ENCODE assay signal across 8 mouse cellular contexts in the genomic region with DNA sequence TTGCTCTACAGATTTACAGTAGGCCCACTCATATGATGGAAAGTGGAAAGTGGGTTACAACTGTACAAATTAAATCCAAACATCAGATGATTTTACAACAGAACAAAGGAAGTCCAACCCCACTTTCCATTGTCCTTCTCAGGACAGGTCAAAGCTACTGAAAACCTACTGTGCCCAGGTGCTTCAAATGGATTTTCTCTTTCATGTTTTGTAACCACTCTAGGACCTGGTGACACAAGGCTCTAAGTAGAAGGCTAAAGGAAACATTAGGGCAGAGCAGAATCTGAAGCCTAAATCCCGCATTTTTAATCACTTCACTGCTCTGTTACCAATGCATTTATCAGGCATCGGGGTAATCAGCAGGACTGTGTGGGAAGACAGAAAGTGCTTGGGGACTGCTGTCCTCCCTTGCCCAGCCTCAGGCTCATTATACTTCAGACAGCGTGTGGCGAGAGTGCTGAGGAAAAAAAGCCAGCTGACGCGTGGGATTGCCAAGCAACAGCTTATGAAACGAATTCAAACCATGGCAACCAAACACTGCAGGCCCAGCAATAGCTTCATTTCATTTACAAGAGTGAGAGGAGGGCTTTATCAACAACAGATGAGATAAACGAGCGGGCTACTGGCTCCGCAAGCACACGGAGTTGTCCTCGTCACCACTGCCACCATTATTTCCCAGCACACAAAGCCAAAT. TPM values are rescaled to one million over a fixed set of nuclear protein-coding genes. Genes with fewer than 3 reads are reported as not detected.
DNase-seq lines count a peak whose midpoint lies in the region; ATAC-seq and TF ChIP-seq lines count a peak whose summit lies in the region.

No protein-coding gene starts in this region.

- no peak for TF ChIP-seq CTCF in lung, adult 2 months (IDR thresholded peaks at IDR 0.05; ENCODE audit: insufficient read depth, low read length)

- no peaks in the 10 kb centered on the region for H3K36me3 ChIP-seq in hindbrain, embryonic 14.5 days (replicated peaks; ENCODE audit: control insufficient read depth, insufficient read depth)
- no peaks in the 10 kb centered on the region for H3K36me3 ChIP-seq in liver, embryonic 12.5 days

- H3K9ac ChIP-seq in hindbrain, embryonic 14.5 days, result no peak overlapping the region
- H3K9ac ChIP-seq in liver, embryonic 12.5 days, result no peak overlapping the region

- peak overlapping the region; percentile 75 for H3K27ac ChIP-seq in hindbrain, embryonic 14.5 days
- H3K27ac ChIP-seq in liver, embryonic 12.5 days, result no peak overlapping the region

- H3K4me1 ChIP-seq in hindbrain, embryonic 14.5 days (replicated peaks; ENCODE audit: control insufficient read depth, insufficient read depth, low read length), result peaks cover 6% of the 10 kb centered on the region; the same call in 1 of the 2 replicates
- H3K4me1 ChIP-seq in lung, adult 2 months (ENCODE audit: control insufficient read depth, insufficient read depth, low read length), result no peaks in the 10 kb centered on the region
- H3K4me1 ChIP-seq in liver, embryonic 12.5 days, result no peaks in the 10 kb centered on the region

- peak overlapping the region; percentile 28 for H3K4me2 ChIP-seq in hindbrain, embryonic 14.5 days (replicated peaks)
- no peak overlapping the region for H3K4me2 ChIP-seq in liver, embryonic 12.5 days

- ATAC-seq in cerebellum, adult (ENCODE audit: insufficient number of reproducible peaks, low FRiP score, low TSS enrichment), result no peak
- ATAC-seq in hindbrain, embryonic 14.5 days (ENCODE audit: low FRiP score), result peak; percentile 91
- no peak for ATAC-seq in liver, embryonic 12.5 days

- 24% methylated on average over 12 of the region's 12 CpGs for WGBS in hindbrain, embryonic 14.5 days
- WGBS in lung, adult 2 months, result 60% methylated on average over 12 of the region's 12 CpGs
- WGBS in liver, embryonic 12.5 days (ENCODE audit: insufficient replicate concordance), result 66% methylated on average over 12 of the region's 12 CpGs

- H3K9me3 ChIP-seq in hindbrain, embryonic 14.5 days (ENCODE audit: control insufficient read depth, low read length), result no peaks in the 10 kb centered on the region
- H3K9me3 ChIP-seq in liver, embryonic 12.5 days (replicated peaks), result no peaks in the 10 kb centered on the region

- DNase-seq in cerebellum, postnatal 36 days, result peak; percentile 6 to 7
- peak; percentile 9 for DNase-seq in gastrocnemius, postnatal 10 days
- peak; percentile 62 for DNase-seq in hindbrain, embryonic 14.5 days (ENCODE audit: low spot score)
- peak; percentile 15 for DNase-seq in lung, adult 2 months
- peak; percentile 78 for DNase-seq in right cerebral cortex, adult 18-20 months
- DNase-seq in kidney, postnatal 25 days, result no peak

- H3K4me3 ChIP-seq in hindbrain, embryonic 14.5 days (replicated peaks; ENCODE audit: low read length), result no peak overlapping the region
- H3K4me3 ChIP-seq in lung, adult 2 months (replicated peaks; ENCODE audit: extremely low read depth, low read depth, low read length), result no peak overlapping the region
- no peak overlapping the region for H3K4me3 ChIP-seq in liver, embryonic 12.5 days

- TF ChIP-seq POLR2A in lung, adult 2 months (IDR thresholded peaks at IDR 0.05; ENCODE audit: borderline replicate concordance, extremely low read depth, low read depth, low read length), result no peak

- no peaks in the 10 kb centered on the region for H3K27me3 ChIP-seq in hindbrain, embryonic 14.5 days (ENCODE audit: control insufficient read depth, insufficient read depth, low read length)
- no peaks in the 10 kb centered on the region for H3K27me3 ChIP-seq in liver, embryonic 12.5 days (replicated peaks)

RNA-seq across cellular contexts. Expression of a gene that starts 40.7 kb away (rescaled TPM):
- total RNA-seq in gastrocnemius, postnatal 10 days (2021), result under 1 TPM; 0.75 to 0.87 TPM
- polyA plus RNA-seq in hindbrain, embryonic 14.5 days (2014; fragmentation: Nextera tagmentation; extraction: Ambion mirVana), result 0.95 and 1.0 TPM in 2 replicates
- 1.2 and 1.4 TPM in 2 replicates for polyA plus RNA-seq in lung, adult 2 months (2012; rRNA removed)
- polyA plus RNA-seq in liver, embryonic 12.5 days (2016; fragmentation: Nextera tagmentation; extraction: Ambion mirVana), result 0.30 TPM in 2 replicates

Comparison
In these comparisons a context has a peak if more than half of its experiments do, and no peak if none do; other contexts are left out.
1. DNase-seq: peak in cerebellum, postnatal 36 days (2 of 2), gastrocnemius, postnatal 10 days (single experiment), hindbrain, embryonic 14.5 days (single experiment), lung, adult 2 months (single experiment) and right cerebral cortex, adult 18-20 months (single experiment); none in kidney, postnatal 25 days (0 of 2).